Mouse (Mus musculus): ENCODE measurements around the gene Mex3d.
A peak's percentile ranks its signal among the peaks of the same experiment; 100 is the strongest.

DNA sequence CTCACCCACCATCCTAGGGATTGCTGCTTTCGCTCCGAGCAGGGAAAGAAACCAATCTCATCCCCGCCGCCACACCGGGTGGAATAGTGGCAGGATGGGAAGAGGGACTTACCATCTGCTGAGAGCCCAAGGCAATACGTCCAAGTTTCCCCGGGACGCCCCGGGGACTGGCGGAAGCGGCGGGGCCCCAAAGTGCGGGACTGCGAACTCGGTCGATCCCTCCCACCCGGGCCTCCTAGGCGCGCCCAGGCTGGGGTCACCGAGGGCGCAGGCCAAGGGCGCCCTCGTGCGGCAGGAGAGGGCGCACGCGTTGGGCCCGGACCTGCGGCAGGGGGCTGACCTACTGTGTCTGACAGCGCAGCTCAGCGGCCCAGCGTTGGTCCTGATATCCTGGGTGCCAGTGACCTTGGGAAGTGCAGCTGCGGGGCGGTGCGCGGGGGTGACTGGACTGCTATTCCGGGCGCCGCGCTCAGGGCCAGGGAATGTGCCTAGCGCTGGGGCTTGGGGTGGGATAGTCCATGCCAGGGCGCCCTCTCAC is 39.1 kb downstream of the Mex3d start, which contains the start of gene Adamtsl5:
- TF ChIP-seq CTCF (IDR thresholded peaks at IDR 0.05; ENCODE audit: low read depth), result peak; percentile 62
- TF ChIP-seq EP300 (IDR thresholded peaks at IDR 0.05; ENCODE audit: low read depth), result no peak
